7 mouse cellular contexts compared by ENCODE assay signal in genomic region chr4:95733397-95734249, GRCm38 (mm10).
DNase-seq lines count a peak whose midpoint lies in the region; ATAC-seq lines count a peak whose summit lies in the region.

No protein-coding gene starts in this region.

- no peak for ATAC-seq in erythroid progenitor cell, adult 5-6 weeks (replicated peaks; ENCODE audit: low FRiP score, poor library complexity, severe bottlenecking)

- peak; percentile 21 for DNase-seq in right cerebral cortex, postnatal 4 days
- DNase-seq in right cerebral cortex, postnatal 36 days (ENCODE audit: low spot score in 2 of 2), result no peak
- peak; percentile 18 for DNase-seq in fat pad, adult 2 months (ENCODE audit: extremely low read depth, low read depth, low spot score)
- peak; percentile 54 for DNase-seq in kidney, adult 18-20 months
- peak; percentile 76 for DNase-seq in mesoderm, embryonic 11.5 days (ENCODE audit: low read depth, low spot score)
- no peak for DNase-seq in testis, postnatal 14 days (ENCODE audit: low spot score)

Comparison
In these comparisons a context has a peak if more than half of its experiments do, and no peak if none do; other contexts are left out.
1. DNase-seq: peak in right cerebral cortex, postnatal 4 days (single experiment), fat pad, adult 2 months (single experiment), kidney, adult 18-20 months (single experiment) and mesoderm, embryonic 11.5 days (single experiment); none in right cerebral cortex, postnatal 36 days (0 of 2) and testis, postnatal 14 days (single experiment).